Mouse (Mus musculus): Measurements from ENCODE around the gene Tnfrsf19. TPM values are rescaled to one million over a fixed set of nuclear protein-coding genes. Genes with fewer than 3 reads are reported as not detected.

Tnfrsf19 gene
- polyA plus RNA-seq, 1 experiment from 2014 or later = 16.7 TPM

GRCm38 (mm10) chr14:60986926-60987325 lies 59.4 kb downstream of the Tnfrsf19 start:
- H3K9ac ChIP-seq = no peak overlapping the region
- no peaks in the 10 kb centered on the region for H3K9me3 ChIP-seq (replicated peaks)
- H3K27ac ChIP-seq = no peak overlapping the region
- H3K27me3 ChIP-seq = no peaks in the 10 kb centered on the region
- H3K36me3 ChIP-seq = no peaks in the 10 kb centered on the region
- H3K4me1 ChIP-seq (replicated peaks) = peaks cover 17% of the 10 kb centered on the region
- no peak overlapping the region for H3K4me3 ChIP-seq
- ATAC-seq (replicated peaks; ENCODE audit: insufficient number of reproducible peaks, insufficient read depth, low FRiP score, low read depth) = no peak
- 74% methylated on average over 5 of the region's 5 CpGs for WGBS
- H3K4me2 ChIP-seq = no peak overlapping the region

- WGBS = 39% methylated on average over 4 of the region's 4 CpGs
- Histone ChIP-seq H3K36me3 (no peaks in the 10 kb centered on the region), H3K27me3 (no peaks in the 10 kb centered on the region), H3K4me2 (no peak overlapping the region), H3K4me3 (no peak overlapping the region), H3K4me1 (replicated peaks) (peaks cover 20% of the 10 kb centered on the region), H3K27ac (no peak overlapping the region), H3K9ac (no peak overlapping the region), H3K9me3 (replicated peaks) (no peaks in the 10 kb centered on the region)
- ATAC-seq (replicated peaks; ENCODE audit: insufficient number of reproducible peaks, insufficient read depth, low FRiP score, low read depth) = no peak
These were observed 61.2 kb downstream of the Tnfrsf19 start for GRCm38 (mm10) chr14:60985077-60985476.

GRCm38 (mm10) chr14:60984266-60984665 lies 62.0 kb downstream of the Tnfrsf19 start:
- 59% methylated on average over 6 of the region's 6 CpGs for WGBS
- H3K27ac ChIP-seq = no peak overlapping the region

GRCm38 (mm10) chr14:60982126-60982525 lies 64.2 kb downstream of the Tnfrsf19 start:
- no peak overlapping the region for H3K4me2 ChIP-seq
- H3K36me3 ChIP-seq = no peaks in the 10 kb centered on the region
- no peaks in the 10 kb centered on the region for H3K27me3 ChIP-seq

More at GRCm38 (mm10) chr14:60984266-60984665, 62.0 kb downstream of the Tnfrsf19 start:
- Histone ChIP-seq H3K4me1 (replicated peaks) (peaks cover 20% of the 10 kb centered on the region), H3K36me3 (no peaks in the 10 kb centered on the region), H3K9ac (no peak overlapping the region), H3K27me3 (no peaks in the 10 kb centered on the region), H3K9me3 (replicated peaks) (no peaks in the 10 kb centered on the region), H3K4me2 (no peak overlapping the region), H3K4me3 (no peak overlapping the region)
- ATAC-seq (replicated peaks; ENCODE audit: insufficient number of reproducible peaks, insufficient read depth, low FRiP score, low read depth) = no peak

GRCm38 (mm10) chr14:60980244-60980887 lies 65.9 kb downstream of the Tnfrsf19 start:
- ATAC-seq (replicated peaks; ENCODE audit: insufficient number of reproducible peaks, insufficient read depth, low FRiP score, low read depth) = no peak
- H3K36me3 ChIP-seq = no peaks in the 10 kb centered on the region
- no peak overlapping the region for H3K9ac ChIP-seq
- no peak overlapping the region for H3K4me2 ChIP-seq
- 67% methylated on average over 5 of the region's 5 CpGs for WGBS
- 0 out of 2 replicates have a peak, but pooled peaks cover 4% of the 10 kb centered on the region for H3K4me1 ChIP-seq (replicated peaks)
- H3K9me3 ChIP-seq (replicated peaks) = no peaks in the 10 kb centered on the region
- no peaks in the 10 kb centered on the region for H3K27me3 ChIP-seq
- peak overlapping the region; percentile 12; the same call in 1 of the 2 replicates for H3K27ac ChIP-seq
- H3K4me3 ChIP-seq = no peak overlapping the region

More at GRCm38 (mm10) chr14:60982126-60982525, 64.2 kb downstream of the Tnfrsf19 start:
- H3K4me1 ChIP-seq (replicated peaks) = peaks cover 5% of the 10 kb centered on the region; the same call in 1 of the 2 replicates
- H3K9ac ChIP-seq = no peak overlapping the region
- no peak for ATAC-seq (replicated peaks; ENCODE audit: insufficient number of reproducible peaks, insufficient read depth, low FRiP score, low read depth)
- no peak overlapping the region for H3K27ac ChIP-seq
- H3K9me3 ChIP-seq (replicated peaks) = no peaks in the 10 kb centered on the region
- H3K4me3 ChIP-seq = no peak overlapping the region

- 0 out of 2 replicates have a peak, but pooled peaks cover 4% of the 10 kb centered on the region for H3K4me1 ChIP-seq (replicated peaks)
- H3K9ac ChIP-seq = no peak overlapping the region
- H3K4me2 ChIP-seq = no peak overlapping the region
- no peak overlapping the region for H3K4me3 ChIP-seq
- ATAC-seq (replicated peaks; ENCODE audit: insufficient number of reproducible peaks, insufficient read depth, low FRiP score, low read depth) = no peak
- no peaks in the 10 kb centered on the region for H3K9me3 ChIP-seq (replicated peaks)
- H3K36me3 ChIP-seq = 0 out of 2 replicates have a peak, but pooled peaks cover 5% of the 10 kb centered on the region
- no peak overlapping the region for H3K27ac ChIP-seq
- no peaks in the 10 kb centered on the region for H3K27me3 ChIP-seq
- WGBS = 74% methylated on average over 6 of the region's 6 CpGs
These were observed 68.2 kb downstream of the Tnfrsf19 start for GRCm38 (mm10) chr14:60978129-60978528.

GRCm38 (mm10) chr14:60976231-60976630 lies 70.1 kb downstream of the Tnfrsf19 start:
- no peaks in the 10 kb centered on the region for H3K9me3 ChIP-seq (replicated peaks)
- WGBS = 85% methylated on average over 3 of the region's 3 CpGs
- no peak overlapping the region for H3K27ac ChIP-seq
- H3K9ac ChIP-seq = no peak overlapping the region
- H3K4me1 ChIP-seq (replicated peaks) = 0 out of 2 replicates have a peak, but pooled peaks cover 4% of the 10 kb centered on the region
- no peaks in the 10 kb centered on the region for H3K27me3 ChIP-seq
- no peak overlapping the region for H3K4me3 ChIP-seq
- peaks cover 12% of the 10 kb centered on the region; the same call in 1 of the 2 replicates for H3K36me3 ChIP-seq
- H3K4me2 ChIP-seq = no peak overlapping the region
- no peak for ATAC-seq (replicated peaks; ENCODE audit: insufficient number of reproducible peaks, insufficient read depth, low FRiP score, low read depth)

- no peaks in the 10 kb centered on the region for H3K27me3 ChIP-seq
- no peak overlapping the region for H3K27ac ChIP-seq
- no peak overlapping the region for H3K4me2 ChIP-seq
- no peaks in the 10 kb centered on the region for H3K9me3 ChIP-seq (replicated peaks)
- WGBS = 81% methylated on average over 3 of the region's 3 CpGs
- H3K9ac ChIP-seq = no peak overlapping the region
- H3K4me3 ChIP-seq = no peak overlapping the region
- H3K36me3 ChIP-seq = peaks cover 12% of the 10 kb centered on the region; the same call in 1 of the 2 replicates
- ATAC-seq (replicated peaks; ENCODE audit: insufficient number of reproducible peaks, insufficient read depth, low FRiP score, low read depth) = no peak
- H3K4me1 ChIP-seq (replicated peaks) = 0 out of 2 replicates have a peak, but pooled peaks cover 4% of the 10 kb centered on the region
These were observed 70.6 kb downstream of the Tnfrsf19 start for GRCm38 (mm10) chr14:60975736-60976135.

- WGBS = 76% methylated on average over 9 of the region's 9 CpGs
- Histone ChIP-seq H3K36me3 (peaks cover 12% of the 10 kb centered on the region; the same call in 1 of the 2 replicates), H3K4me1 (replicated peaks) (no peaks in the 10 kb centered on the region), H3K4me2 (no peak overlapping the region), H3K27me3 (no peaks in the 10 kb centered on the region), H3K27ac (no peak overlapping the region), H3K9ac (no peak overlapping the region), H3K4me3 (no peak overlapping the region), H3K9me3 (replicated peaks) (no peaks in the 10 kb centered on the region)
- no peak for ATAC-seq (replicated peaks; ENCODE audit: insufficient number of reproducible peaks, insufficient read depth, low FRiP score, low read depth)
These were observed 75.3 kb downstream of the Tnfrsf19 start for GRCm38 (mm10) chr14:60970961-60971360.

- H3K27me3 ChIP-seq = no peaks in the 10 kb centered on the region
- ATAC-seq (replicated peaks; ENCODE audit: insufficient number of reproducible peaks, insufficient read depth, low FRiP score, low read depth) = no peak
- no peaks in the 10 kb centered on the region for H3K36me3 ChIP-seq
These were observed 80.2 kb downstream of the Tnfrsf19 start for GRCm38 (mm10) chr14:60966061-60966460.

GRCm38 (mm10) chr14:60964016-60964810 lies 82.1 kb downstream of the Tnfrsf19 start:
- no peak overlapping the region for H3K27ac ChIP-seq
- no peak overlapping the region for H3K9ac ChIP-seq
- H3K27me3 ChIP-seq = no peaks in the 10 kb centered on the region
- H3K36me3 ChIP-seq = no peaks in the 10 kb centered on the region
- no peak overlapping the region for H3K4me3 ChIP-seq
- H3K9me3 ChIP-seq (replicated peaks) = no peaks in the 10 kb centered on the region
- no peak overlapping the region for H3K4me2 ChIP-seq
- no peak for ATAC-seq (replicated peaks; ENCODE audit: insufficient number of reproducible peaks, insufficient read depth, low FRiP score, low read depth)
- H3K4me1 ChIP-seq (replicated peaks) = no peaks in the 10 kb centered on the region
- WGBS = 89% methylated on average over 7 of the region's 7 CpGs

More at GRCm38 (mm10) chr14:60966061-60966460, 80.2 kb downstream of the Tnfrsf19 start:
- Histone ChIP-seq H3K4me1 (replicated peaks) (no peaks in the 10 kb centered on the region), H3K4me2 (no peak overlapping the region), H3K9me3 (replicated peaks) (no peaks in the 10 kb centered on the region), H3K27ac (no peak overlapping the region), H3K4me3 (no peak overlapping the region), H3K9ac (no peak overlapping the region)
- 82% methylated on average over 4 of the region's 4 CpGs for WGBS

All from heart, embryonic 15.5 days (tissue).